Mouse (Mus musculus) lung, postnatal 0 days (tissue): ENCODE measurements around the gene Slc43a3.

Source experiments
- CTCF ChIP-seq: IDR thresholded peaks from 2 replicates; pipeline ENCODE4 v1.5.1; 2016; ENCODE audit warnings: antibody characterized with exemption, mild to moderate bottlenecking
- EP300 ChIP-seq: IDR thresholded peaks from 2 replicates; pipeline ENCODE4 v1.6.1; 2016; ENCODE audit warnings: antibody characterized with exemption, mild to moderate bottlenecking, control low read depth

DNA sequence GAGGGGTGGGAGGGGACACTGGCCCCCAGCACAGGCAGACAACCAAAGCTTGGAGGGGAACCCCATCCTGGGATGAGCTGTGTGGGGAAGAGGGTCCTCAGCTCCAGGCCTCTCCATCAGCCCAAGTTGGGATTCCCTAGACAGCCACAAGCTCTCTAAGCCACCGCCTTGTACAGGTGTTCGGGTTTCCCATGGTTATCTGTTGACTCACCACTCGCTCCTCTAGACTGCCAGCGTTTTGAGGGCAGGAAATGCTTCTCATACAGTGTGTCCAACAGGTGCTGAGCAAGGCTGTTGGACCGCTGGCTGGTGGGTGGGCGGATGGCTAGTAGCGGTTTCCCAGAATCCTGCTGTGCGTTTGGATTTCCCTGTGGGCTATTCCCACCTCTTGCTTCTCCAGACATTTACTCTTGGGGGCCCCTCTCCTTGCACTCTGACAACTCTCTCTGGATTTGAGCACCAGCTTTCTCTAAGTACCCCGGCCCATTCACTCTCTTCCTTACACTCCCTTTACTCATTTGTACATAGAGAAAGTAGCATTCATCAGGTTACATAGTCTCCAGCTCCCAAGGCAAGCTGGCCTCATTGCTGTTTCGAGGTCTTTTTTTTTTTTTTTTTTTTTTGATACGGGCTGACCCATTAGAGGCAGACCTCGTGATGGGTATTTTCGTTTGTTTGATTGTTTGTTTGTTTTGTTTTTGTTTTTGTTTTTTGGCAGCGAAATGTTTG is 46.9 kb upstream of the Slc43a3 start:
- no peak for TF ChIP-seq EP300
- no peak for TF ChIP-seq CTCF
